23 mouse cellular contexts compared by ENCODE assay signal in the genomic region with DNA sequence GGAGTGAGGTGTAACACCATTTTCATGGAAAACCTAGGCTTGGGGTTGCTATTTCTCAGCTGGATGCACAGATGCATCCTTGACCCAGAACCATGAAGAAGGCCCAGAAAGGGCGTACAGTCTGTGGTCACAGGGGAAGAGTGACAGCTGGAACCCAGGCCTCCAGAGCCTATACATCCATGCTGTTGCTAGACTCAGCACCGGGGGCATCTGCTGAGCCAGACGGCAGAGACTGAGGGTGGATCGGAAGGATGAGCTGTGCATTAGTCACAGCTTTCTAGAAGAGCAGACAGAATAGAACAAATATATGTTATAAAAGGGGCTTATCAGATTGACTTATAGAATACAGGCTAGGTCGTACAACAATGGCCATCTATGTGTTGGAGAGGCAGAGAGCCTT. TPM values are rescaled to one million over a fixed set of nuclear protein-coding genes. Genes with fewer than 3 reads are reported as not detected.
DNase-seq lines count a peak whose midpoint lies in the region; ATAC-seq and TF ChIP-seq lines count a peak whose summit lies in the region.
"Had no signal": no experiment of that assay in that cellular context is flagged by ENCODE, and none has a peak within 500 bp of the region (broad histone marks: within the 10 kb centered on the region; RNA-seq: fewer than 3 reads in every experiment).

No protein-coding gene starts in this region.

- no peak for ATAC-seq in midbrain, postnatal 0 days (ENCODE audit: low FRiP score)
- ATAC-seq in midbrain, embryonic 15.5 days (replicated peaks), result no peak
- ATAC-seq: inflammation-experienced regulatory T-cells, adult 6 months; midbrain, embryonic 13.5 days had no signal

- no peak overlapping the region for H3K27ac ChIP-seq in midbrain, postnatal 0 days (ENCODE audit: low read depth, low read length)
- no peak overlapping the region for H3K27ac ChIP-seq in midbrain, embryonic 15.5 days
- H3K27ac ChIP-seq in layer of hippocampus, adult 2 months, result 0 out of 2 replicates have a peak overlapping the region, but pooled peaks have one; percentile 5
- no peak overlapping the region for H3K27ac ChIP-seq in forebrain, embryonic 10.5 days
- H3K27ac ChIP-seq: embryonic facial prominence, embryonic 15.5 days; forebrain, embryonic 12.5 days; macrophage; midbrain, embryonic 13.5 days; stomach, postnatal 0 days had no signal

- no peak for TF ChIP-seq CTCF in midbrain, postnatal 0 days (IDR thresholded peaks at IDR 0.05)
- TF ChIP-seq CTCF in layer of hippocampus, adult 2 months (conservative IDR thresholded peaks at IDR 0.05), result no peak

- intact Hi-C loops in left cerebral cortex, postnatal 36 days (cut with DNase I), result no loop called here

- 70% methylated on average over 5 of the region's 5 CpGs for WGBS in midbrain, postnatal 0 days
- 75% methylated on average over 5 of the region's 5 CpGs for WGBS in midbrain, embryonic 15.5 days
- 93% methylated on average over 5 of the region's 5 CpGs for WGBS in forebrain, embryonic 10.5 days

- H3K9me3 ChIP-seq in midbrain, postnatal 0 days (ENCODE audit: low read length), result no peaks in the 10 kb centered on the region
- no peaks in the 10 kb centered on the region for H3K9me3 ChIP-seq in midbrain, embryonic 15.5 days
- H3K9me3 ChIP-seq in forebrain, embryonic 10.5 days, result no peaks in the 10 kb centered on the region
- H3K9me3 ChIP-seq: embryonic facial prominence, embryonic 15.5 days; forebrain, embryonic 12.5 days; heart, embryonic 12.5 days; midbrain, embryonic 13.5 days had no signal

- no peaks in the 10 kb centered on the region for H3K4me1 ChIP-seq in midbrain, postnatal 0 days (ENCODE audit: insufficient read depth, low read length)
- H3K4me1 ChIP-seq in midbrain, embryonic 15.5 days, result no peaks in the 10 kb centered on the region
- no peaks in the 10 kb centered on the region for H3K4me1 ChIP-seq in forebrain, embryonic 10.5 days
- H3K4me1 ChIP-seq: embryonic facial prominence, embryonic 15.5 days; forebrain, embryonic 12.5 days; heart, embryonic 12.5 days; midbrain, embryonic 13.5 days had no signal

- H3K4me3 ChIP-seq in midbrain, postnatal 0 days (ENCODE audit: low read depth, low read length), result no peak overlapping the region
- no peak overlapping the region for H3K4me3 ChIP-seq in midbrain, embryonic 15.5 days
- H3K4me3 ChIP-seq in layer of hippocampus, adult 2 months, result no peak overlapping the region
- no peak overlapping the region for H3K4me3 ChIP-seq in forebrain, embryonic 10.5 days
- H3K4me3 ChIP-seq: embryonic facial prominence, embryonic 15.5 days; forebrain, embryonic 12.5 days; heart, embryonic 12.5 days; midbrain, embryonic 13.5 days had no signal

- no peaks in the 10 kb centered on the region for H3K27me3 ChIP-seq in midbrain, postnatal 0 days (ENCODE audit: insufficient read depth, low read length)
- no peaks in the 10 kb centered on the region for H3K27me3 ChIP-seq in midbrain, embryonic 15.5 days (replicated peaks)
- H3K27me3 ChIP-seq in forebrain, embryonic 10.5 days (ENCODE audit: poor library complexity, severe bottlenecking), result no peaks in the 10 kb centered on the region
- H3K27me3 ChIP-seq: embryonic facial prominence, embryonic 15.5 days; forebrain, embryonic 12.5 days; midbrain, embryonic 13.5 days had no signal

- H3K4me2 ChIP-seq in midbrain, postnatal 0 days (ENCODE audit: low read depth, low read length, poor library complexity, severe bottlenecking), result no peak overlapping the region
- no peak overlapping the region for H3K4me2 ChIP-seq in midbrain, embryonic 15.5 days
- H3K4me2 ChIP-seq: embryonic facial prominence, embryonic 15.5 days; forebrain, embryonic 12.5 days; heart, embryonic 12.5 days; midbrain, embryonic 13.5 days had no signal

- H3K36me3 ChIP-seq in midbrain, postnatal 0 days (ENCODE audit: insufficient read depth, low read length), result no peaks in the 10 kb centered on the region
- H3K36me3 ChIP-seq in midbrain, embryonic 15.5 days (replicated peaks), result no peaks in the 10 kb centered on the region
- no peaks in the 10 kb centered on the region for H3K36me3 ChIP-seq in forebrain, embryonic 10.5 days (replicated peaks)
- H3K36me3 ChIP-seq: embryonic facial prominence, embryonic 15.5 days; forebrain, embryonic 12.5 days; heart, embryonic 12.5 days; midbrain, embryonic 13.5 days had no signal

- H3K9ac ChIP-seq in midbrain, postnatal 0 days (replicated peaks; ENCODE audit: low read length, poor library complexity, severe bottlenecking), result no peak overlapping the region
- no peak overlapping the region for H3K9ac ChIP-seq in midbrain, embryonic 15.5 days
- H3K9ac ChIP-seq: embryonic facial prominence, embryonic 15.5 days; forebrain, embryonic 12.5 days; heart, embryonic 12.5 days; midbrain, embryonic 13.5 days had no signal

- DNase-seq in midbrain, postnatal 0 days (ENCODE audit: low spot score), result peak; percentile 30
- peak; percentile 32 to 46 for DNase-seq in layer of hippocampus, adult 2 months (ENCODE audit: low spot score in 2 of 2)
- peak; percentile 59 to 63 for DNase-seq in left cerebral cortex, postnatal 36 days (ENCODE audit: low spot score in 2 of 2)
- DNase-seq in right cerebral cortex, postnatal 36 days (ENCODE audit: low spot score in 2 of 2), result peak; percentile 41
- DNase-seq in forebrain, embryonic 10.5 days (ENCODE audit: extremely low spot score, low spot score), result no peak
- DNase-seq in cerebellum, postnatal 25 days, result no peak
- DNase-seq in kidney, adult 8-10 months, result no peak
- DNase-seq: cerebellum, adult 11-12 months; gastrocnemius, postnatal 36 days; heart, postnatal 36 days; lung, adult 2 months had no signal

RNA-seq across cellular contexts. Expression of a gene that starts 53.4 kb away (rescaled TPM):
- total RNA-seq in midbrain, postnatal 0 days (2014; rRNA removed), result 0.66 TPM in 1 of 2 replicates, not detected in the other
- polyA plus RNA-seq in midbrain, postnatal 0 days (2015; fragmentation: Nextera tagmentation; extraction: Ambion mirVana), result 0.63 TPM in 1 of 2 replicates, not detected in the other
- polyA plus RNA-seq in midbrain, embryonic 15.5 days (2015; fragmentation: Nextera tagmentation; extraction: Ambion mirVana), result 0.21 and 0.22 TPM in 2 replicates
- not detected for total RNA-seq in layer of hippocampus, adult 2 months (2021)
- not detected for total RNA-seq in left cerebral cortex, postnatal 36 days (2021)
- not detected in 2 replicates for polyA plus RNA-seq in forebrain, embryonic 10.5 days (2016; fragmentation: Nextera tagmentation; extraction: Ambion mirVana)
- total RNA-seq: gastrocnemius, postnatal 36 days; heart, postnatal 36 days; layer of hippocampus, postnatal 14 days; liver, adult 2 months had no signal
- polyA plus RNA-seq: embryonic facial prominence, embryonic 15.5 days; forebrain, embryonic 12.5 days; heart, embryonic 12.5 days; inflammation-experienced regulatory T-cells, adult 6 months; kidney, embryonic 14.5 days; liver, adult 2 months; lung, adult 2 months; macrophage; midbrain, embryonic 13.5 days; neural tube, embryonic 11.5 days; stomach, postnatal 0 days had no signal

Comparison
In these comparisons a context has a peak if more than half of its experiments do, and no peak if none do; other contexts are left out.
1. DNase-seq: peak in midbrain, postnatal 0 days (single experiment), layer of hippocampus, adult 2 months (2 of 2), left cerebral cortex, postnatal 36 days (2 of 2) and right cerebral cortex, postnatal 36 days (2 of 2); none in forebrain, embryonic 10.5 days (single experiment), cerebellum, postnatal 25 days (0 of 2) and kidney, adult 8-10 months (0 of 2).